Mouse (Mus musculus) left cerebral cortex, adult 18-20 months (tissue): ENCODE results near the gene Lim2. TPM values are rescaled to one million over a fixed set of nuclear protein-coding genes. Genes with fewer than 3 reads are reported as not detected.
A peak's percentile ranks its signal among the peaks of the same experiment; 100 is the strongest.

ENCODE experiments used
- DNase-seq, 2 experiments: peaks; one replicate each; pipeline ENCODE4 v3.0.0; 2021 to 2022; ENCODE audit warnings: low spot score in 2 of 2, mixed read lengths in 1 of 2
- total RNA-seq, 2 experiments: library from RNA; stranded (reverse); gene quantifications; 2 replicates each; pipeline ENCODE4 v1.2.3; 2021

The Lim2 gene
- total RNA-seq, 2 experiments from 2014 or later, result not detected

GRCm38 (mm10) chr7:43443126-43443916, 15.9 kb downstream of the Lim2 start:
- peak; percentile 53 to 75 for DNase-seq

- peak; percentile 90 to 95 for DNase-seq
These were observed 16.4 kb downstream of the Lim2 start, which contains the start of the genes Etfb and Gm45233 for GRCm38 (mm10) chr7:43443917-43444293. Etfb (plus strand) TSS chr7:43444083. Gm45233 (plus strand) TSS chr7:43444128.

- no peak for DNase-seq
These were observed 20.3 kb downstream of the Lim2 start for GRCm38 (mm10) chr7:43447801-43448200.

GRCm38 (mm10) chr7:43448246-43448645, 20.8 kb downstream of the Lim2 start:
- no peak for DNase-seq

GRCm38 (mm10) chr7:43449811-43450210, 22.3 kb downstream of the Lim2 start:
- no peak for DNase-seq

- DNase-seq, result no peak
These were observed 24.3 kb downstream of the Lim2 start for GRCm38 (mm10) chr7:43451726-43452125.

- DNase-seq, result no peak
These were observed 25.1 kb downstream of the Lim2 start for GRCm38 (mm10) chr7:43452609-43453008.

- DNase-seq, result no peak
These were observed 26.3 kb downstream of the Lim2 start for GRCm38 (mm10) chr7:43453599-43454355.

- DNase-seq, result no peak
These were observed 26.9 kb downstream of the Lim2 start for GRCm38 (mm10) chr7:43454371-43454770.

GRCm38 (mm10) chr7:43462851-43463250, 35.4 kb downstream of the Lim2 start, which contains the start of gene Vsig10l:
Vsig10l (plus strand) TSS chr7:43463151.
- no peak for DNase-seq

- no peak for DNase-seq
These were observed 36.5 kb downstream of the Lim2 start for GRCm38 (mm10) chr7:43463976-43464375.

GRCm38 (mm10) chr7:43464864-43465343, 37.4 kb downstream of the Lim2 start:
- DNase-seq, result no peak

- DNase-seq, result peak; percentile 62 to 68
These were observed 38.1 kb downstream of the Lim2 start for GRCm38 (mm10) chr7:43465344-43466098.

GRCm38 (mm10) chr7:43466099-43466694, 38.7 kb downstream of the Lim2 start:
- DNase-seq, result peak; percentile 71 to 72

- DNase-seq, result peak; percentile 25 to 52
These were observed 42.9 kb downstream of the Lim2 start for GRCm38 (mm10) chr7:43470373-43470772.

- no peak for DNase-seq
These were observed 48.2 kb downstream of the Lim2 start for GRCm38 (mm10) chr7:43475706-43476105.

GRCm38 (mm10) chr7:43476376-43476775, 48.9 kb downstream of the Lim2 start:
- DNase-seq, result no peak

- DNase-seq, result peak; percentile 76 to 81
These were observed 53.7 kb downstream of the Lim2 start for GRCm38 (mm10) chr7:43481191-43481590.

- no peak for DNase-seq
These were observed 54.7 kb downstream of the Lim2 start for GRCm38 (mm10) chr7:43482090-43482716.

GRCm38 (mm10) chr7:43483236-43483635, 55.8 kb downstream of the Lim2 start:
- no peak for DNase-seq
